8 mouse cellular contexts compared by ENCODE assay signal in genomic region chr16:34924937-34925618, GRCm38 (mm10).
DNase-seq lines count a peak whose midpoint lies in the region; ATAC-seq and TF ChIP-seq lines count a peak whose summit lies in the region.
"Had no signal": no experiment of that assay in that cellular context is flagged by ENCODE, and none has a peak within 500 bp of the region (broad histone marks: within the 10 kb centered on the region; RNA-seq: fewer than 3 reads in every experiment).

No protein-coding gene starts in this region.

- no peak for DNase-seq in Patski (ENCODE audit: low read depth, low spot score)
- DNase-seq in brain, adult 2 months (ENCODE audit: low read depth, low spot score): peak; percentile 13
- no peak for DNase-seq in limb, embryonic 10.5 days (ENCODE audit: low spot score)

- no peak overlapping the region for H3K4me3 ChIP-seq in heart, embryonic 16.5 days (ENCODE audit: low read length)
- no peak overlapping the region for H3K4me3 ChIP-seq in limb, embryonic 10.5 days
- peak overlapping the region; percentile 43 for H3K4me3 ChIP-seq in stomach, embryonic 15.5 days (replicated peaks)
- no peak overlapping the region for H3K4me3 ChIP-seq in forebrain, embryonic 15.5 days
- H3K4me3 ChIP-seq: liver, embryonic 15.5 days had no signal

- peaks cover 50% of the 10 kb centered on the region for H3K4me1 ChIP-seq in heart, embryonic 16.5 days (ENCODE audit: control insufficient read depth, insufficient read depth, low read length)
- H3K4me1 ChIP-seq in limb, embryonic 10.5 days: peaks cover 70% of the 10 kb centered on the region
- peaks cover 53% of the 10 kb centered on the region for H3K4me1 ChIP-seq in stomach, embryonic 15.5 days
- H3K4me1 ChIP-seq in forebrain, embryonic 15.5 days: no peaks in the 10 kb centered on the region

- ATAC-seq in Patski: peak; percentile 9
- ATAC-seq in heart, embryonic 16.5 days (replicated peaks; ENCODE audit: extremely low read depth, insufficient read depth, low FRiP score): peak; percentile 78
- no peak; the same call in 1 of the 2 replicates for ATAC-seq in stomach, embryonic 15.5 days (ENCODE audit: insufficient read depth, low FRiP score, low read depth)
- ATAC-seq in CD4-positive, CD25-positive, alpha-beta regulatory T cell, adult 4 months: no peak
- ATAC-seq in forebrain, embryonic 15.5 days (replicated peaks): no peak

- H3K9ac ChIP-seq in heart, embryonic 16.5 days (ENCODE audit: low read length): peak overlapping the region; percentile 54
- H3K9ac ChIP-seq in stomach, embryonic 15.5 days: no peak overlapping the region
- H3K9ac ChIP-seq in forebrain, embryonic 15.5 days (replicated peaks): no peak overlapping the region
- H3K9ac ChIP-seq: liver, embryonic 15.5 days had no signal

- POLR2A ChIA-PET in Patski (lab: Charles Lee): interaction anchor here (0.7 to 1.6 kb wide), 2 partner anchors 10 to 15 kb away, joined by 4 read pairs; no protein-coding TSS in a partner anchor

- CTCF ChIA-PET in Patski (lab: Charles Lee): interaction anchor here (0.9 to 1.9 kb wide), 4 partner anchors 8 to 42 kb away, joined by 3 to 6 read pairs (median 4); no protein-coding TSS in a partner anchor

- WGBS in heart, embryonic 16.5 days: 28% methylated on average over 6 of the region's 6 CpGs
- 64% methylated on average over 6 of the region's 6 CpGs for WGBS in limb, embryonic 10.5 days
- 47% methylated on average over 6 of the region's 6 CpGs for whole genome bisulfite sequencing in stomach, embryonic 15.5 days
- WGBS in forebrain, embryonic 15.5 days: 81% methylated on average over 6 of the region's 6 CpGs

- H3K36me3 ChIP-seq in heart, embryonic 16.5 days (ENCODE audit: control insufficient read depth, insufficient read depth): no peaks in the 10 kb centered on the region
- no peaks in the 10 kb centered on the region for H3K36me3 ChIP-seq in limb, embryonic 10.5 days
- H3K36me3 ChIP-seq in stomach, embryonic 15.5 days: no peaks in the 10 kb centered on the region
- no peaks in the 10 kb centered on the region for H3K36me3 ChIP-seq in forebrain, embryonic 15.5 days
- H3K36me3 ChIP-seq: liver, embryonic 15.5 days had no signal

- 0 out of 2 replicates have a peak, but pooled peaks cover 3% of the 10 kb centered on the region for H3K9me3 ChIP-seq in heart, embryonic 16.5 days (replicated peaks; ENCODE audit: control insufficient read depth, low read length)
- no peaks in the 10 kb centered on the region for H3K9me3 ChIP-seq in limb, embryonic 10.5 days (replicated peaks)
- no peaks in the 10 kb centered on the region for H3K9me3 ChIP-seq in stomach, embryonic 15.5 days
- no peaks in the 10 kb centered on the region for H3K9me3 ChIP-seq in forebrain, embryonic 15.5 days
- H3K9me3 ChIP-seq: liver, embryonic 15.5 days had no signal

- in situ Hi-C loops in Patski (cut with MboI; ENCODE audit: low pct_unique_long_range_greater_than_20kb): no loop called here

- H3K27me3 ChIP-seq in Patski: no peaks in the 10 kb centered on the region
- peaks cover 17% of the 10 kb centered on the region for H3K27me3 ChIP-seq in heart, embryonic 16.5 days (ENCODE audit: control insufficient read depth, insufficient read depth, low read length)
- peaks cover 3% of the 10 kb centered on the region; the same call in 1 of the 2 replicates for H3K27me3 ChIP-seq in limb, embryonic 10.5 days (ENCODE audit: low read depth, poor library complexity, severe bottlenecking)
- no peaks in the 10 kb centered on the region for H3K27me3 ChIP-seq in stomach, embryonic 15.5 days (replicated peaks)
- H3K27me3 ChIP-seq in forebrain, embryonic 15.5 days: no peaks in the 10 kb centered on the region
- H3K27me3 ChIP-seq: liver, embryonic 15.5 days had no signal

- H3K4me2 ChIP-seq in heart, embryonic 16.5 days (ENCODE audit: low read depth, low read length): peak overlapping the region; percentile 19; the same call in 1 of the 2 replicates
- H3K4me2 ChIP-seq in stomach, embryonic 15.5 days: peak overlapping the region; percentile 56
- no peak overlapping the region for H3K4me2 ChIP-seq in forebrain, embryonic 15.5 days (replicated peaks)
- H3K4me2 ChIP-seq: liver, embryonic 15.5 days had no signal

- no peak for TF ChIP-seq CTCF in Patski (IDR thresholded peaks at IDR 0.05)

- peak overlapping the region; percentile 80 for H3K27ac ChIP-seq in heart, embryonic 16.5 days (ENCODE audit: low read length)
- peak overlapping the region; percentile 68 for H3K27ac ChIP-seq in limb, embryonic 10.5 days
- peak overlapping the region; percentile 35; the same call in 1 of the 2 replicates for H3K27ac ChIP-seq in stomach, embryonic 15.5 days
- no peak overlapping the region for H3K27ac ChIP-seq in forebrain, embryonic 15.5 days (replicated peaks)
- H3K27ac ChIP-seq: liver, embryonic 15.5 days had no signal

Comparison
In these comparisons a context has a peak if more than half of its experiments do, and no peak if none do; other contexts are left out.
1. ATAC-seq: peak in Patski (single experiment) and heart, embryonic 16.5 days (single experiment); none in stomach, embryonic 15.5 days (single experiment), CD4-positive, CD25-positive, alpha-beta regulatory T cell, adult 4 months (single experiment) and forebrain, embryonic 15.5 days (single experiment).